Mouse (Mus musculus): Measurements from ENCODE around the gene Ttc22. TPM values are rescaled to one million over a fixed set of nuclear protein-coding genes. Genes with fewer than 3 reads are reported as not detected.

Ttc22 gene
- total and polyA plus RNA-seq, 3 experiments: 0.04 TPM; not detected in 2

GRCm38 (mm10) chr4:106618898-106619297, 3.3 kb upstream of the Ttc22 start:
- no peak for DNase-seq (ENCODE audit: low read depth, low spot score)
- Histone ChIP-seq H3K79me2 (ENCODE audit: control insufficient read depth, insufficient read depth, low read length, poor library complexity) (peaks cover 10% of the 10 kb centered on the region), H3K27ac (ENCODE audit: control insufficient read depth, low read depth, low read length) (no peak overlapping the region), H3K4me1 (ENCODE audit: control insufficient read depth in 1 of 2, insufficient read depth in 2 of 2, low read length in 2 of 2) (peaks cover 0 to 2% of the 10 kb centered on the region in 2 experiments; a peak in 1 of 4 replicates), H3K36me3 (ENCODE audit: control insufficient read depth in 1 of 2, insufficient read depth in 2 of 2, low read length in 2 of 2) (peaks cover 0 to 2% of the 10 kb centered on the region in 2 experiments; a peak in 2 of 4 replicates), H3K27me3 (ENCODE audit: control insufficient read depth in 1 of 2, insufficient read depth in 2 of 2, low read length in 2 of 2) (no peaks in the 10 kb centered on the region), H3K9me3 (replicated peaks; ENCODE audit: insufficient read depth, low read length) (no peaks in the 10 kb centered on the region), H3K4me3 (ENCODE audit: control insufficient read depth in 1 of 2, insufficient read depth in 1 of 2, low read depth in 2 of 2, low read length in 2 of 2) (no peak overlapping the region), H3K9ac (ENCODE audit: control insufficient read depth, low read depth, low read length, poor library complexity, severe bottlenecking) (no peak overlapping the region)
- TF ChIP-seq BHLHE40 (IDR thresholded peaks at IDR 0.05; ENCODE audit: borderline replicate concordance, low read depth, low read length) (no peak), ZNF384 (IDR thresholded peaks at IDR 0.05; ENCODE audit: low read depth, low read length) (no peak), CTCF (IDR thresholded peaks at IDR 0.05 in 2 of 3, conservative IDR thresholded peaks at IDR 0.05 in 1 of 3; ENCODE audit: control insufficient read depth in 1 of 3, insufficient read depth in 1 of 3, low read depth in 2 of 3, low read length in 3 of 3, poor library complexity in 1 of 3, severe bottlenecking in 1 of 3) (no peak), GATA1 (IDR thresholded peaks at IDR 0.05; ENCODE audit: low read depth, low read length) (no peak), ELF1 (IDR thresholded peaks at IDR 0.05; ENCODE audit: low read depth, low read length) (no peak), MAX (IDR thresholded peaks at IDR 0.05; ENCODE audit: low read length) (no peak), UBTF (IDR thresholded peaks at IDR 0.05; ENCODE audit: borderline replicate concordance, insufficient read depth, low read depth, low read length) (no peak), SIN3A (IDR thresholded peaks at IDR 0.05; ENCODE audit: low read length) (no peak), EP300 (IDR thresholded peaks at IDR 0.05; ENCODE audit: low read depth in 1 of 2, low read length in 2 of 2) (no peak), CHD2 (IDR thresholded peaks at IDR 0.05; ENCODE audit: low read length) (no peak), GABPA (IDR thresholded peaks at IDR 0.05; ENCODE audit: low read depth, low read length) (no peak), MYB (IDR thresholded peaks at IDR 0.05; ENCODE audit: low read depth, low read length) (no peak), USF2 (IDR thresholded peaks at IDR 0.05; ENCODE audit: borderline replicate concordance in 1 of 2, insufficient read depth in 1 of 2, low read depth in 1 of 2, low read length in 2 of 2) (no peak), RCOR1 (IDR thresholded peaks at IDR 0.05; ENCODE audit: low read depth, low read length) (no peak), E2F4 (IDR thresholded peaks at IDR 0.05; ENCODE audit: borderline replicate concordance, low read depth, low read length) (no peak)

- no peak for DNase-seq (ENCODE audit: low read depth, low spot score)
- no peaks in the 10 kb centered on the region; the same call in 1 of the 2 replicates for H3K79me2 ChIP-seq (ENCODE audit: control insufficient read depth, insufficient read depth, low read length, poor library complexity)
- TF ChIP-seq MEF2A (IDR thresholded peaks at IDR 0.05; ENCODE audit: extremely low read depth, insufficient replicate concordance, low read depth, low read length, poor library complexity, severe bottlenecking): no peak
- no peak for TF ChIP-seq POLR2A (IDR thresholded peaks at IDR 0.05; ENCODE audit: control insufficient read depth in 1 of 2, insufficient read depth in 1 of 2, low read depth in 1 of 2, low read length in 2 of 2, poor library complexity in 1 of 2)
- no peak for TF ChIP-seq UBTF (IDR thresholded peaks at IDR 0.05; ENCODE audit: borderline replicate concordance, insufficient read depth, low read depth, low read length)
- no peak for TF ChIP-seq RCOR1 (IDR thresholded peaks at IDR 0.05; ENCODE audit: low read depth, low read length)
- no peak for TF ChIP-seq ZMIZ1 (IDR thresholded peaks at IDR 0.05; ENCODE audit: low read depth, low read length)
- TF ChIP-seq USF1 (IDR thresholded peaks at IDR 0.05; ENCODE audit: low read depth, low read length): no peak
- no peak for TF ChIP-seq JUND (IDR thresholded peaks at IDR 0.05; ENCODE audit: low read depth, low read length)
- H3K9ac ChIP-seq (ENCODE audit: control insufficient read depth, low read depth, low read length, poor library complexity, severe bottlenecking): no peak overlapping the region
- no peak overlapping the region for H3K27ac ChIP-seq (ENCODE audit: control insufficient read depth, low read depth, low read length)
- H3K36me3 ChIP-seq (ENCODE audit: control insufficient read depth in 1 of 2, insufficient read depth in 2 of 2, low read length in 2 of 2): no peaks in the 10 kb centered on the region; a peak in 1 of 4 replicates
- no peaks in the 10 kb centered on the region for H3K9me3 ChIP-seq (replicated peaks; ENCODE audit: insufficient read depth, low read length)
- H3K4me1 ChIP-seq (ENCODE audit: control insufficient read depth in 1 of 2, insufficient read depth in 2 of 2, low read length in 2 of 2): no peaks in the 10 kb centered on the region
- no peaks in the 10 kb centered on the region; a peak in 3 of 4 replicates for H3K27me3 ChIP-seq (ENCODE audit: control insufficient read depth in 1 of 2, insufficient read depth in 2 of 2, low read length in 2 of 2)
- H3K4me3 ChIP-seq (ENCODE audit: control insufficient read depth in 1 of 2, insufficient read depth in 1 of 2, low read depth in 2 of 2, low read length in 2 of 2): no peak overlapping the region
Observed at GRCm38 (mm10) chr4:106621428-106621827, 804 bp upstream of the Ttc22 start.

Measured in MEL (cell line).